Mouse (Mus musculus) forebrain, embryonic 14.5 days (tissue): ENCODE results near the gene Marc1. TPM values are rescaled to one million over a fixed set of nuclear protein-coding genes. Genes with fewer than 3 reads are reported as not detected.
A peak's percentile ranks its signal among the peaks of the same experiment; 100 is the strongest.

Source experiments
- ATAC-seq: fragments of 200-750 bp; cut with Nextera tagmentation; 2 replicates; pipeline ENCODE4 v1.8.0; 2017; ENCODE audit warnings: mild to moderate bottlenecking, moderate library complexity
- DNase-seq: peaks from one replicate; pipeline ENCODE4 v3.0.0-alpha.2; 2015; ENCODE audit warnings: low spot score
- H3K27ac ChIP-seq: fragments of 300-500 bp; sonication (generic); 2 replicates; pipeline ENCODE4 v1.5.1; 2014; ENCODE audit warnings: low read depth, mild to moderate bottlenecking, control low read depth, low read length, moderate library complexity
- H3K27me3 ChIP-seq: fragments of 300-500 bp; sonication (generic); replicated peaks from 2 replicates; pipeline ENCODE4 v1.6.1; 2014; ENCODE audit warnings: low read length, control low read depth, mixed read lengths; ENCODE audit not compliant: control insufficient read depth, insufficient read depth
- H3K36me3 ChIP-seq: fragments of 300-500 bp; sonication (generic); 2 replicates; pipeline ENCODE4 v1.6.1; 2014; ENCODE audit warnings: low read length, control low read depth; ENCODE audit not compliant: control insufficient read depth, insufficient read depth
- H3K4me1 ChIP-seq: fragments of 300-500 bp; sonication (generic); 2 replicates; pipeline ENCODE4 v1.6.1; 2014; ENCODE audit warnings: antibody characterized with exemption, low read length, control low read depth; ENCODE audit not compliant: control insufficient read depth, insufficient read depth
- H3K4me2 ChIP-seq: fragments of 300-500 bp; sonication (generic); 2 replicates; pipeline ENCODE4 v1.6.1; 2014; ENCODE audit warnings: mild to moderate bottlenecking, control low read depth, low read length
- H3K4me3 ChIP-seq: fragments of 300-500 bp; sonication (generic); 2 replicates; pipeline ENCODE4 v1.5.1; 2014; ENCODE audit warnings: low read depth, low read length, control low read depth
- H3K9ac ChIP-seq: fragments of 300-500 bp; sonication (generic); 2 replicates; pipeline ENCODE4 v1.6.1; 2014; ENCODE audit warnings: mild to moderate bottlenecking, low read length, control low read depth, moderate library complexity
- H3K9me3 ChIP-seq: fragments of 300-500 bp; sonication (generic); replicated peaks from 2 replicates; pipeline ENCODE4 v1.6.1; 2016; ENCODE audit warnings: low read length, control low read depth, mixed read lengths; ENCODE audit not compliant: control insufficient read depth
- WGBS: fragments of 180-500 bp; shearing (Covaris S2); extraction: QIAGEN DNeasy Blood & Tissue Kit; methylation state at CpG from one replicate; pipeline ENCODE4 v1.1.7; 2014; 5-methylcytosine and 5-hydroxymethylcytosine counted together
- polyA plus RNA-seq: library from polyadenylated mRNA; unstranded; fragments of >200 nt; fragmentation: Nextera tagmentation; extraction: Ambion mirVana; gene quantifications from 2 replicates; pipeline ENCODE4 v1.2.1, GENCODE M21; 2014

Marc1 gene
- not detected in 2 replicates for polyA plus RNA-seq

DNA sequence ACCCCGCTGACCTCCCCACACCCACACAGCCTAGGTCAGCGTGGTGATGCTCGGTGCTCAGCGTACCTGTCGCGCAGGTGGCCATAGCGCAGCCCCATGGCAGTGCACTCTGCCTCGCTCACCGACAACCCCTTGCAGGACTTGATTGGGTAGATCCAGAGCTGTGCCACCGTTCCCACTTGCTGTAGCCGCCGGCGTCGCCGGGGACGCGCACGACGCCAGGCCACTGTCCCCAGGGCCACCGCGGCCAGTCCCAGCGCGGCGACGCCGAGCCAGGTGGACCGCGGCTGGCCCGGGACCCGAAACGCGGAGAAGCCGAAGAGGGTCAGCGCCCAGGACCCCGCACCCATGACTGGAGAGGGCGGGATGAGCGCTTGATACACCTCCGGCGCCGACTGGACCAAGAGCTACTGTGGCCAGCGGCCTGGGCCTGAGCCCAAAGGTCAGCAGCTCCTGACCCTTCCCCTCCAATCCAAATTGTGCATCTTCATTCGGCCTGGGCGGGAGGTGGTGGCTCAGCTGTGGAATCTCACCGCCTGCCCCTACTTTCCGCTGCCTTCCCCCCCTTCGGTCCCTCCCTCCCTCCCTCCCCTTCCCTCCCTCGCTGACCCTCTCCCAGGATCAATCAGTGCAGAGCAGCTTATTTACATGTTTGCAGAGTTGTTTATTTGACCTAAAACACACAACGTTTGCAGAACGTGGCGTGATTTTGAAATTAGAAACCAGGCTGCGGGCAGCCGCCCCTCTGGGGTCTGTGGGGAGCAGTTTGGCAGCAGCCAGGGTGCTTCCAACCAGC, at the start of gene Marc1:
Gene Marc1, minus strand, starts transcription at position 534 of the 796 bp plus-strand sequence.
- H3K4me1 ChIP-seq = peaks cover 6% of the 10 kb centered on the region
- H3K9me3 ChIP-seq = no peaks in the 10 kb centered on the region
- peak within 1 kb of the TSS; percentile 24 for H3K4me3 ChIP-seq
- H3K27me3 ChIP-seq = no peaks in the 10 kb centered on the region; the same call in 1 of the 2 replicates
- 8% methylated on average over 52 of the region's 52 CpGs for WGBS
- peak within 1 kb of the TSS; percentile 45 for H3K9ac ChIP-seq
- H3K27ac ChIP-seq = no peak within 1 kb of the TSS
- H3K36me3 ChIP-seq = 0 out of 2 replicates have a peak, but pooled peaks cover 4% of the 10 kb centered on the region
- ATAC-seq (0 out of 2 replicates have a peak, but pooled peaks have one; percentile 15), DNase-seq (no peak)
- peak within 1 kb of the TSS; percentile 53 for H3K4me2 ChIP-seq

DNA sequence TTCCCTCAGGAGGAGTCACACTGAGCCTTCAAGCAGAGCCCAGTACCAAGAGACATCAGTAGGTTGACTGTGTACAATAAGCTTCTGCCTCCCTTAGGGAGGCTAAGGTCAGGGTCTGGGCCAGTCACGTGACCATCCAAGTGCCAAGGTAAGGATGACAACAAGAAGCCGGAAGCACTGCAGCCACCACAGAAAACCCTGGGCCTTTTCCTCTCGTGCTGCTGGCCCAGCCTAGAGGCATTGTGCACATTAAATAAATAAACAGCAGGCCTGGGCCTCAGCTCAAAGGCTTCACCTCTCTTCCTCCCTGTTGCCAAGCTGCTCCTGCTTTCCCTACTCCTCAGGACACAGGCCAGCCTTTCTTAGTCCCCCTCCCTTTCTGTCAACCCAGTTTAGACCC, 49.2 kb upstream of the Marc1 start:
- no peaks in the 10 kb centered on the region for H3K9me3 ChIP-seq
- H3K4me1 ChIP-seq = no peaks in the 10 kb centered on the region
- no peak overlapping the region for H3K4me2 ChIP-seq
- DNase-seq = no peak
- no peak overlapping the region for H3K9ac ChIP-seq
- H3K27ac ChIP-seq = no peak overlapping the region
- H3K4me3 ChIP-seq = no peak overlapping the region
- H3K27me3 ChIP-seq = no peaks in the 10 kb centered on the region
- H3K36me3 ChIP-seq = no peaks in the 10 kb centered on the region
- no peak for ATAC-seq
- WGBS = 64% methylated on average over 3 of the region's 3 CpGs

DNA sequence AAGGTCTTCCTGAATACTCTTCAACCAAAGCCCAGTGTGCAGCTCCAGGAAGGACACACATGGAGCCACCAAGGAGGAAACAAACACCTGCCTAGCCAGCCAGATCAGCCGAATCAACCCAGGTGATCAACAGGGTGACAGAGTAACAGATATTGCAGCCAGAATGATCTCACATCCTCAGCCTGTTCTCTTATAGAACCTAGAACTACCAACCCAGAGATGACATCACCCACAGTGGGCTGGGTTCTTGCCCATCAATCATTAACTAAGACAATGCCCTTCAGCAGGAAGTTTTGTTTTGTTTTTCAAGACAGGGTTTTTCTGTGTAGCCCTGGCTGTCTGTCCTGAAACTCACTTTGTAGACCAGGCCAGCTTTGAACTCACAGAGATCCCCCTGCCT, 47.1 kb upstream of the Marc1 start:
- DNase-seq = no peak
- no peak overlapping the region for H3K4me3 ChIP-seq
- WGBS = 90% methylated on average over 1 of the region's 1 CpGs
- no peak overlapping the region for H3K27ac ChIP-seq
- H3K9me3 ChIP-seq = no peaks in the 10 kb centered on the region
- H3K36me3 ChIP-seq = no peaks in the 10 kb centered on the region
- no peak overlapping the region for H3K9ac ChIP-seq
- H3K4me2 ChIP-seq = no peak overlapping the region
- H3K4me1 ChIP-seq = no peaks in the 10 kb centered on the region
- no peak for ATAC-seq
- H3K27me3 ChIP-seq = no peaks in the 10 kb centered on the region

DNA sequence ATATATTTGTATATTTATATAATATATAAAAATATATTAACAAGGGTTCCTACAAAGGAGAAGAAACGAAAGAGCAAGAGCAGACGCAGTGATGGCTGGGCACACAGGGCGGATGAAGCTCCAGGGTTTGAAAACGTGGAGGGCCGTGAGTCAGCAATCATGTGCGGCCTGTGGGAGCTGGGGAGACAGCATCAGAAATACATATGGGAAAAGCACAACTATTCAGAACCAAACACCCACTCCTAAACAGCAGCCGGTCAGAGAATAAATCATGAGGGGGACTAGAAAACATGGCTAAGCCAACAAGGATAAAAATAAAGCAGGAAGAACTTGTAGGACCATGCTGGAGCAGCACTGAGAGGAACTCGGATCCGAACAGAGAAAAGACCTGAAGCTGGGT, 46.1 kb upstream of the Marc1 start:
- Histone ChIP-seq H3K27me3 (no peaks in the 10 kb centered on the region), H3K4me3 (no peak overlapping the region), H3K9me3 (no peaks in the 10 kb centered on the region), H3K9ac (no peak overlapping the region), H3K36me3 (no peaks in the 10 kb centered on the region), H3K4me1 (no peaks in the 10 kb centered on the region), H3K4me2 (no peak overlapping the region), H3K27ac (no peak overlapping the region)
- ATAC-seq (no peak), DNase-seq (no peak)
- 88% methylated on average over 9 of the region's 9 CpGs for WGBS

DNA sequence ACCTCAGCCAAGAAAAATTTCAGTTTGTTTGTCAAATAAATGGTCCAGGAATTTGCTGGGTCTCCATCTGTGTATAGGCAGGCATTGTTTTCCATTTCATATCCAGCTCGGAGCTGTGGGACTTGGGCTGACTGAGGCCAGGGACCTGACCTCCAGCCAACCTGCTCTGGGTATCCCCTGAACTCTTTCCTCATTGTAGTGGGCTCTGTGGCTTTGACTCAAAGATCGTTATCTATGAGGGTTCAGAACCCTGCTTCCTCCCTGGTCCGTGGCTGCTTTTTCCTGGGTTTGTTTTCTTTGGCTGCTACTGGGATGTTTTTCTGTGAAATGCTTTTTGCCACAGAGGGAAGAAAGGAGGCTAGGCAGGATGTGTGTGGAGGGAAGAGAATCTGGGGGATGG, 42.8 kb upstream of the Marc1 start:
- H3K4me2 ChIP-seq = no peak overlapping the region
- no peak for DNase-seq
- H3K9me3 ChIP-seq = no peaks in the 10 kb centered on the region
- no peaks in the 10 kb centered on the region for H3K4me1 ChIP-seq
- H3K4me3 ChIP-seq = no peak overlapping the region
- no peak overlapping the region for H3K9ac ChIP-seq
- no peak for ATAC-seq
- no peak overlapping the region for H3K27ac ChIP-seq
- no peaks in the 10 kb centered on the region for H3K36me3 ChIP-seq
- WGBS = 55% methylated on average over 3 of the region's 3 CpGs
- H3K27me3 ChIP-seq = no peaks in the 10 kb centered on the region

DNA sequence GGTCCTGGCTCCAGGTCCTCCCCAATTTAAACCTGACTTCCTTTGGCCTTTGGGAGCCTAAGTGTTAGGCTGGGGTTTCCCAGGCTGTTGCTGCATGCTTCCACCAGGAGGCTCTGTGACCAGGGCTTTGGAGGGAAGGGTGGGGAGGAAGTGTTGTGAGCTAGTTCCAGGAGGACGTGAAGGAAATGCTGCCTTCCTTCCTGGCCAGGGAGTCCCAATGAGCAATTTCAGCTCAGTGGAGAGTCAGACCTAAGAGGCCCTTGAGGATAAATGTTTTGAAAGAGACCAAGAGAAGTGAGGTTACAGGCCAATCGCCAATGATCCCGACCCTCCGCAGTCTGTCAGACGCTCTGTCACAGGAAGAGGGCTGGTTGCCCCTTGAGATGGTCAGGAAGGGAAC, 42.2 kb upstream of the Marc1 start:
- no peak overlapping the region for H3K9ac ChIP-seq
- H3K4me3 ChIP-seq = no peak overlapping the region
- no peaks in the 10 kb centered on the region for H3K9me3 ChIP-seq
- 0 out of 2 replicates have a peak overlapping the region, but pooled peaks have one; percentile 9 for H3K4me2 ChIP-seq
- no peak overlapping the region for H3K27ac ChIP-seq
- DNase-seq = peak; percentile 65
- whole genome bisulfite sequencing = 35% methylated on average over 5 of the region's 5 CpGs
- ATAC-seq = peak; percentile 47
- H3K4me1 ChIP-seq = no peaks in the 10 kb centered on the region
- H3K36me3 ChIP-seq = no peaks in the 10 kb centered on the region
- H3K27me3 ChIP-seq = no peaks in the 10 kb centered on the region

DNA sequence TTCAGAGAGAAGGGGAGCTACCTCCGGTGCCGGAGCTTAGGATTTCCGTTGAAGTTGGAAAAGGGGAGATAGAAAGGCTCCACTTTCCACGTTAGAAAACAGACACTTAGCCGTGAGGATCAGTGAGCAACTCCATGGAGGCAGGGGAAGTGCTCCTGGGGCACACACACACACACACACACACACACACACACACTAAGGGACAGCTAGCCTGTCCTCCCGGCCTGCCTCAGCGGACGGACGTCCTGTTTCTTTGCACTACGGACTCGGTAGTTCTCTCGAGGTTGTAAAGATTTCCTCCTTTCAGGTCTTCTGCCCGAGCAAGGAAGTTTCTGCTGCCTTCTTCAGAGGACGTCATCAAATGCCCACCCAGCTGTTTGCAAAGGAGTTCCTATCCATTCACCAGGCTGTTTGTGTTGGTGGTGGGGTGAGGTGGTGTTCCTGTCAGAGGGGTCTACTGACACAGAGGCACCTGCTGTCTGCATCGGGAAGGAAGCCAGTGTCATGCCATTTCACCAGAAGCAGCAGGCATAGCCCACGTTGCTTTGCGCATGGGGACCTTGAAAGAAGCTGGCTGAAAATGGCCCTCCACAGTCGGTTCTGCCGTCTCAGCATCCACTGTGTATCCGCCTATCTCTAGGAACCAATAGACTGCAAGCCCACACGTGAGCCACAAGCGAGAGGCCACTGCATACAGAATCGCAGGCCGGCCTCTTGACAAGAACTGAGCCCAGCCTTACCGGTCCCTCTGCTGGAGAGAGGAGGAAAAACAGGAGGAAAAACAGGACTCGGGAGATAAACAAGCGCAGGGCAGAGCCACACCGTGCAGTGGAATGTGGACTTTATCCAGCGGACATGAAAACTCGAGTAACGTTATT, 40.9 kb upstream of the Marc1 start:
- no peaks in the 10 kb centered on the region for H3K36me3 ChIP-seq
- peak; percentile 90 for DNase-seq
- H3K9ac ChIP-seq = peak overlapping the region; percentile 41; the same call in 1 of the 2 replicates
- peak; percentile 93 for ATAC-seq
- H3K4me3 ChIP-seq = peak overlapping the region; percentile 5; the same call in 1 of the 2 replicates
- no peak overlapping the region for H3K27ac ChIP-seq
- WGBS = 17% methylated on average over 31 of the region's 31 CpGs
- peak overlapping the region; percentile 44 for H3K4me2 ChIP-seq
- no peaks in the 10 kb centered on the region for H3K9me3 ChIP-seq
- H3K27me3 ChIP-seq = no peaks in the 10 kb centered on the region
- H3K4me1 ChIP-seq = no peaks in the 10 kb centered on the region

DNA sequence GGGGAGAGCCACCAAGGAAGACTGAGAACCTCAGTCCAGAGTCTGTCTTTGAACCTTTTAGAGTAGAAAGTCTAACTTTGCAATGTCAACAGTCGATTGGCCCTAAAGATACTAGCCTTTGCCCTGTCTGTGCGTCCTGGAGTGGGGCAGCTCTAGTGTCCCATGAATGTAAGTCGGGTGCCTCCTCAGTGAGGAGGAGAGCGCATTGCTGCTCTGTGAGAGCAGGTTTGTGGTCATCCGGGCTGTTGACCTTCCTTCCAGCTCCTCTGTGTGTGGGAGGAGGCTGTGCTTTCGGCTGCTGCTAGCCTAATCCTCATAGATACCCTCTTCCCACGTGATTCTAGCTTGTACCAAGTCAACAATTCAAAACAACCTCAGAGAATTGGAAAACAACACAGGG, 40.1 kb upstream of the Marc1 start:
- WGBS = 47% methylated on average over 7 of the region's 7 CpGs
- no peaks in the 10 kb centered on the region for H3K36me3 ChIP-seq
- H3K4me3 ChIP-seq = no peak overlapping the region
- DNase-seq = no peak
- no peaks in the 10 kb centered on the region for H3K27me3 ChIP-seq
- no peak overlapping the region for H3K4me2 ChIP-seq
- H3K9ac ChIP-seq = no peak overlapping the region
- H3K4me1 ChIP-seq = no peaks in the 10 kb centered on the region; the same call in 1 of the 2 replicates
- no peak overlapping the region for H3K27ac ChIP-seq
- no peaks in the 10 kb centered on the region for H3K9me3 ChIP-seq
- ATAC-seq = no peak
